Comparison of ENCODE assay signal across 8 mouse cellular contexts in the genomic region with DNA sequence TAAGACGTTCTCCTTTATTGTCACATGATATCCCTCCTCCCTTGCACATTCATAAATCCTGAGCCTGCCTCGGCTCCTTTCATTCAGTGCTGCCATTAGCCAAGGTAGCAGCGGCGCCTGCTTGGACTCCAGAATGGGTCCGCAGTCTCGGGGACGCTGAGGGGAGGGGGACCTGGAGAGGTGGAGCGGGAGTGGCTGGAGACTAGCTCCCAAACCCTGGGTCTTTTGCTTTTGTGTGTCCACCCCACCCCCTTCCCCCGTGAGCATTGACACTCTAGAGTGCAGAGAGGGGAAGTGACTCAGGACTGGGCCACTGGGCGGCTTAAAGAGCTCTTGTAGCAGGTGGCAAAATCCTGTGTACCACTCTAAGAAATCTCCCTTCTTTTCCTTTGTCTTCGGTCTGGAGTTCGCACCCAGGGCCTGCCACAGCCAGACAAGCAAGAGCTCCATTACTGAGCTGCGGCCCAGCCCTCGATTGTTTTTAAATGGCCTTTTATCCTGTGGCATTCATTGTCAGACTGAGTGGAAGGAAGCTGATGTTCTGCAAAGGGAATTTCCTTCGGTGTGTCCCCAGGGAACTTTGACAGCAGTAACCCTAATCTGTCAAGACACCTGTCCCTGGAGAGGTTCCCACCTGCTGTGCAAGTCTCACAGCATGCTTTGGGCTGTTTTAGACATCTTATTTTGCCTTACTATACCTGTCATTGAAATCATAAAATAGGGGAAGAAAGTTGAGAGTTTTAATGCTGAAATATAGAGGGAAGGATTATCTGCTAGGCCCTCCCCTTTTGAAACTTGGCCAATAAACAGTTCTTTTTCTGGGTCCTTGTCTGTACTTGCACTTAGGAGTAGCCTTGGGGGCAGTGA. TPM values are rescaled to one million over a fixed set of nuclear protein-coding genes. Genes with fewer than 3 reads are reported as not detected.
DNase-seq lines count a peak whose midpoint lies in the region; ATAC-seq lines count a peak whose summit lies in the region.

No protein-coding gene starts in this region.

- H3K4me1 ChIP-seq in forebrain, embryonic 14.5 days (ENCODE audit: control insufficient read depth, insufficient read depth, low read length), result peaks cover 10% of the 10 kb centered on the region

- 2% methylated on average over 15 of the region's 15 CpGs for WGBS in forebrain, embryonic 14.5 days

- no peaks in the 10 kb centered on the region for H3K36me3 ChIP-seq in forebrain, embryonic 14.5 days (ENCODE audit: control insufficient read depth, insufficient read depth, low read length)

- no peaks in the 10 kb centered on the region for H3K27me3 ChIP-seq in forebrain, embryonic 14.5 days (replicated peaks; ENCODE audit: control insufficient read depth, insufficient read depth, low read length)

- peak; percentile 55 for ATAC-seq in forebrain, embryonic 14.5 days

- H3K4me2 ChIP-seq in forebrain, embryonic 14.5 days (ENCODE audit: low read length), result peak overlapping the region; percentile 75

- H3K9me3 ChIP-seq in forebrain, embryonic 14.5 days (replicated peaks; ENCODE audit: control insufficient read depth, low read length), result no peaks in the 10 kb centered on the region

- peak; percentile 49 to 65 for DNase-seq in left cerebral cortex, postnatal 10 days (ENCODE audit: extremely low spot score in 1 of 2, low spot score in 2 of 2)
- no peak for DNase-seq in left cerebral cortex, postnatal 25 days (ENCODE audit: low spot score in 2 of 2)
- DNase-seq in cerebellum, adult 11-12 months, result peak; percentile 86
- DNase-seq in forebrain, embryonic 14.5 days (ENCODE audit: low spot score), result peak; percentile 84
- DNase-seq in heart, postnatal 4 days, result peak; percentile 47
- peak; percentile 66 for DNase-seq in left cerebral cortex, postnatal 4 days
- DNase-seq in mesoderm, embryonic 11.5 days (ENCODE audit: low read depth, low spot score), result peak; percentile 84
- DNase-seq in spleen, adult 18-20 months, result peak; percentile 38 to 53

- H3K27ac ChIP-seq in forebrain, embryonic 14.5 days (ENCODE audit: low read depth, low read length), result peak overlapping the region; percentile 95

- peak overlapping the region; percentile 86 for H3K4me3 ChIP-seq in forebrain, embryonic 14.5 days (ENCODE audit: low read depth, low read length)

- H3K9ac ChIP-seq in forebrain, embryonic 14.5 days (ENCODE audit: low read length), result peak overlapping the region; percentile 92

- intact Hi-C loops in left cerebral cortex, postnatal 10 days (cut with DNase I), result loop anchor here (5.0 kb wide), 1 partner anchor 46 kb away; no protein-coding TSS in a partner anchor
- intact Hi-C loops in left cerebral cortex, postnatal 25 days (cut with DNase I), result loop anchor here (2.0 to 5.0 kb wide), 3 partner anchors 19 to 56 kb away; no protein-coding TSS in a partner anchor
- intact Hi-C loops in left cerebral cortex, postnatal 4 days (cut with DNase I), result loop anchor here (10.0 kb wide), 1 partner anchor 59 kb away; no protein-coding TSS in a partner anchor

RNA-seq across cellular contexts. Expression of gene Spred2, which starts 2.0 kb away (rescaled TPM):
- 10 to 100 TPM; 63.9 to 68.4 TPM for total RNA-seq in left cerebral cortex, postnatal 10 days (2021)
- total RNA-seq in left cerebral cortex, postnatal 25 days (2021), result 100 to 1,000 TPM in 1 of 2 experiments, 10 to 100 TPM in 1; 83.7 to 110 TPM
- polyA plus RNA-seq in forebrain, embryonic 14.5 days (2014; fragmentation: Nextera tagmentation; extraction: Ambion mirVana), result 5.4 and 6.5 TPM in 2 replicates
- 10 to 100 TPM; 27.9 to 28.2 TPM for total RNA-seq in heart, postnatal 4 days (2021)
- 10 to 100 TPM; 52.1 to 57.0 TPM for total RNA-seq in left cerebral cortex, postnatal 4 days (2021)

Comparison
In these comparisons a context has a peak if more than half of its experiments do, and no peak if none do; other contexts are left out.
1. DNase-seq: peak in left cerebral cortex, postnatal 10 days (2 of 2), cerebellum, adult 11-12 months (single experiment), forebrain, embryonic 14.5 days (single experiment), heart, postnatal 4 days (single experiment), left cerebral cortex, postnatal 4 days (single experiment), mesoderm, embryonic 11.5 days (single experiment) and spleen, adult 18-20 months (2 of 2); none in left cerebral cortex, postnatal 25 days (0 of 2).